In genomic region chr8:83049171-83049601, GRCm38 (mm10) we compare ENCODE assay signal across 7 mouse cellular contexts.
A peak's percentile ranks its signal among the peaks of the same experiment; 100 is the strongest.
DNase-seq lines count a peak whose midpoint lies in the region; TF ChIP-seq lines count a peak whose summit lies in the region.

No protein-coding gene starts in this region.

- peak; percentile 68 for DNase-seq in brain, embryonic 14.5 days (ENCODE audit: low read depth)
- peak; percentile 61 for DNase-seq in embryonic facial prominence, embryonic 10.5 days (ENCODE audit: low spot score)
- peak; percentile 58 to 61 for DNase-seq in heart, postnatal 10 days
- DNase-seq in mesoderm, embryonic 11.5 days (ENCODE audit: low read depth, low spot score), result peak; percentile 68
- no peak for DNase-seq in thymus, adult 2 months
- DNase-seq in thymus, postnatal 36 days, result no peak
- no peak for DNase-seq in adrenal gland, adult (ENCODE audit: inconsistent age in 2 of 2, low spot score in 1 of 2)

- H3K9me3 ChIP-seq in embryonic facial prominence, embryonic 10.5 days, result no peaks in the 10 kb centered on the region

- no peak for TF ChIP-seq POLR2A in brain, embryonic 14.5 days (IDR thresholded peaks at IDR 0.05; ENCODE audit: borderline replicate concordance, extremely low read depth, insufficient read depth, insufficient read length, poor library complexity, severe bottlenecking)
- TF ChIP-seq POLR2A in thymus, adult 2 months (IDR thresholded peaks at IDR 0.05; ENCODE audit: control insufficient read depth, extremely low read depth, insufficient read depth, low read length, poor library complexity), result no peak

- no peak overlapping the region for H3K4me3 ChIP-seq in embryonic facial prominence, embryonic 10.5 days
- H3K4me3 ChIP-seq in thymus, adult 2 months (ENCODE audit: control insufficient read depth, insufficient read depth, low read length), result no peak overlapping the region

- H3K27me3 ChIP-seq in embryonic facial prominence, embryonic 10.5 days (replicated peaks; ENCODE audit: low read depth, poor library complexity, severe bottlenecking), result no peaks in the 10 kb centered on the region
- H3K27me3 ChIP-seq in thymus, adult 2 months (ENCODE audit: control insufficient read depth, insufficient read depth, low read length), result no peaks in the 10 kb centered on the region

- TF ChIP-seq CTCF in brain, embryonic 14.5 days (IDR thresholded peaks at IDR 0.05; ENCODE audit: borderline replicate concordance, extremely low read depth, insufficient read depth, insufficient read length), result no peak
- no peak for TF ChIP-seq CTCF in thymus, adult 2 months (IDR thresholded peaks at IDR 0.05; ENCODE audit: borderline replicate concordance, control insufficient read depth, extremely low read depth, insufficient read depth, low read length, poor library complexity)

- intact Hi-C loops in heart, postnatal 10 days (cut with DNase I), result no loop called here

- peak overlapping the region; percentile 76 for H3K27ac ChIP-seq in embryonic facial prominence, embryonic 10.5 days (replicated peaks)
- no peak overlapping the region for H3K27ac ChIP-seq in thymus, adult 2 months (ENCODE audit: control insufficient read depth, insufficient read depth, low read length)

- no peaks in the 10 kb centered on the region for H3K36me3 ChIP-seq in embryonic facial prominence, embryonic 10.5 days (replicated peaks)
- H3K36me3 ChIP-seq in thymus, adult 2 months (ENCODE audit: control insufficient read depth, insufficient read depth, low read length), result no peaks in the 10 kb centered on the region

- H3K4me1 ChIP-seq in embryonic facial prominence, embryonic 10.5 days, result peaks cover 47% of the 10 kb centered on the region
- no peaks in the 10 kb centered on the region for H3K4me1 ChIP-seq in thymus, adult 2 months (replicated peaks; ENCODE audit: control insufficient read depth, insufficient read depth, low read length)

- 36% methylated on average over 7 of the region's 7 CpGs for WGBS in embryonic facial prominence, embryonic 10.5 days
- WGBS in thymus, adult 2 months, result 87% methylated on average over 7 of the region's 7 CpGs

Comparison
In these comparisons a context has a peak if more than half of its experiments do, and no peak if none do; other contexts are left out.
1. DNase-seq: peak in brain, embryonic 14.5 days (single experiment), embryonic facial prominence, embryonic 10.5 days (single experiment), heart, postnatal 10 days (2 of 2) and mesoderm, embryonic 11.5 days (single experiment); none in thymus, adult 2 months (single experiment), thymus, postnatal 36 days (0 of 2) and adrenal gland, adult (0 of 2).